Mouse (Mus musculus) cortical plate, adult 2 months (tissue): Measurements from ENCODE around the gene St8sia1.

Source experiments
- CTCF ChIP-seq: fragments of 200-500 bp; IDR thresholded peaks from 2 replicates; pipeline ENCODE4 v1.5.1; 2011; ENCODE audit warnings: mild to moderate bottlenecking, control low read depth, low read length; ENCODE audit not compliant: insufficient read depth; ENCODE audit errors: extremely low read depth
- POLR2A ChIP-seq: fragments of 200-500 bp; IDR thresholded peaks from 2 replicates; pipeline ENCODE4 v1.6.1; 2011; ENCODE audit warnings: mild to moderate bottlenecking, low read length, control low read depth; ENCODE audit not compliant: insufficient read depth; ENCODE audit errors: extremely low read depth

DNA sequence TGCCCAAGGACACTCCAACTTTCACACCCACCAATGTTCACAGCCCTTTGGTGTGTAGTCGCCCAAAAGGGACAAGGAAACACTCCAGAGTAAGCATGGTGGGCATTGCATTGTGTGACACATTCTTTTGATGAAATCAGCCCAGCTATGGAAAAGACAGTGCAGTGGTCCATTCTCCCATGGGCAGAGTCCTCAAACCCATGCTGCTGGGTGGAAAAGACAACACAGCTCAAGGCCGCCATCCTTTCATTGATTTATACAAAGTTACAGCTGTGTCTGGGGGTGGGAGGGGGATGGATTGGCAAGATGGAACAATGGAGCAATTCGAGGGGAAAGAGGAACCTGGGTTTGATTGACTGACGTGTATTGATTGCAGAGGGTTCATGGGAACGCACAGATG, 151.3 kb downstream of the St8sia1 start:
- TF ChIP-seq CTCF: no peak
- TF ChIP-seq POLR2A: no peak
